Mouse (Mus musculus): ENCODE results near the gene Ehd2. TPM values are rescaled to one million over a fixed set of nuclear protein-coding genes. Genes with fewer than 3 reads are reported as not detected.

The Ehd2 gene
- polyA plus RNA-seq, 1 experiment from 2014 or later: 5.6 TPM

- H3K36me3 ChIP-seq (ENCODE audit: control insufficient read depth, insufficient read depth, low read length): peaks cover 31% of the 10 kb centered on the region
- no peaks in the 10 kb centered on the region for H3K4me1 ChIP-seq (ENCODE audit: control insufficient read depth, insufficient read depth, low read depth, low read length)
- H3K27me3 ChIP-seq (replicated peaks; ENCODE audit: control insufficient read depth, insufficient read depth, low read length): no peaks in the 10 kb centered on the region
- no peak overlapping the region for H3K4me2 ChIP-seq (ENCODE audit: low read length)
- H3K27ac ChIP-seq (ENCODE audit: low read depth, low read length): no peak overlapping the region
- no peak overlapping the region for H3K9ac ChIP-seq (ENCODE audit: low read depth, low read length)
- no peaks in the 10 kb centered on the region for H3K9me3 ChIP-seq (ENCODE audit: control insufficient read depth, low read length)
- no peak overlapping the region for H3K4me3 ChIP-seq (ENCODE audit: low read length)
- WGBS: 81% methylated on average over 4 of the region's 4 CpGs
- no peak for ATAC-seq
These were observed 14.2 kb upstream of the Ehd2 start for GRCm38 (mm10) chr7:15981538-15981937.

- Histone ChIP-seq H3K27ac (ENCODE audit: low read depth, low read length) (no peak overlapping the region), H3K4me3 (ENCODE audit: low read length) (no peak overlapping the region), H3K4me2 (ENCODE audit: low read length) (no peak overlapping the region), H3K36me3 (ENCODE audit: control insufficient read depth, insufficient read depth, low read length) (peaks cover 30% of the 10 kb centered on the region), H3K9me3 (ENCODE audit: control insufficient read depth, low read length) (no peaks in the 10 kb centered on the region), H3K27me3 (replicated peaks; ENCODE audit: control insufficient read depth, insufficient read depth, low read length) (no peaks in the 10 kb centered on the region), H3K4me1 (ENCODE audit: control insufficient read depth, insufficient read depth, low read depth, low read length) (no peaks in the 10 kb centered on the region), H3K9ac (ENCODE audit: low read depth, low read length) (no peak overlapping the region)
- no peak for ATAC-seq
- 76% methylated on average over 8 of the region's 8 CpGs for WGBS
These were observed 12.9 kb upstream of the Ehd2 start for GRCm38 (mm10) chr7:15980246-15980645.

GRCm38 (mm10) chr7:15975904-15976303, 8.5 kb upstream of the Ehd2 start:
- H3K4me2 ChIP-seq (ENCODE audit: low read length): no peak overlapping the region
- no peak overlapping the region for H3K4me3 ChIP-seq (ENCODE audit: low read length)
- no peak for ATAC-seq
- H3K27me3 ChIP-seq (replicated peaks; ENCODE audit: control insufficient read depth, insufficient read depth, low read length): no peaks in the 10 kb centered on the region
- H3K9ac ChIP-seq (ENCODE audit: low read depth, low read length): no peak overlapping the region
- H3K9me3 ChIP-seq (ENCODE audit: control insufficient read depth, low read length): no peaks in the 10 kb centered on the region
- WGBS: 78% methylated on average over 4 of the region's 4 CpGs
- no peaks in the 10 kb centered on the region for H3K4me1 ChIP-seq (ENCODE audit: control insufficient read depth, insufficient read depth, low read depth, low read length)
- H3K27ac ChIP-seq (ENCODE audit: low read depth, low read length): no peak overlapping the region
- peaks cover 51% of the 10 kb centered on the region for H3K36me3 ChIP-seq (ENCODE audit: control insufficient read depth, insufficient read depth, low read length)

- WGBS: 96% methylated on average over 10 of the region's 10 CpGs
- peak; percentile 23; the same call in 1 of the 2 replicates for ATAC-seq
These were observed 8.1 kb upstream of the Ehd2 start for GRCm38 (mm10) chr7:15975451-15975850.

GRCm38 (mm10) chr7:15974712-15975111, 7.3 kb upstream of the Ehd2 start:
- H3K9me3 ChIP-seq (ENCODE audit: control insufficient read depth, low read length): no peaks in the 10 kb centered on the region
- no peaks in the 10 kb centered on the region for H3K27me3 ChIP-seq (replicated peaks; ENCODE audit: control insufficient read depth, insufficient read depth, low read length)
- no peak overlapping the region for H3K4me3 ChIP-seq (ENCODE audit: low read length)
- H3K36me3 ChIP-seq (ENCODE audit: control insufficient read depth, insufficient read depth, low read length): peaks cover 54% of the 10 kb centered on the region
- WGBS: 57% methylated on average over 5 of the region's 5 CpGs
- no peak for ATAC-seq
- H3K4me1 ChIP-seq (ENCODE audit: control insufficient read depth, insufficient read depth, low read depth, low read length): no peaks in the 10 kb centered on the region
- H3K9ac ChIP-seq (ENCODE audit: low read depth, low read length): no peak overlapping the region
- no peak overlapping the region for H3K4me2 ChIP-seq (ENCODE audit: low read length)
- no peak overlapping the region for H3K27ac ChIP-seq (ENCODE audit: low read depth, low read length)

More at GRCm38 (mm10) chr7:15975451-15975850, 8.1 kb upstream of the Ehd2 start:
- H3K36me3 ChIP-seq (ENCODE audit: control insufficient read depth, insufficient read depth, low read length): peaks cover 47% of the 10 kb centered on the region
- H3K9me3 ChIP-seq (ENCODE audit: control insufficient read depth, low read length): no peaks in the 10 kb centered on the region
- no peak overlapping the region for H3K9ac ChIP-seq (ENCODE audit: low read depth, low read length)
- H3K4me2 ChIP-seq (ENCODE audit: low read length): no peak overlapping the region
- H3K4me1 ChIP-seq (ENCODE audit: control insufficient read depth, insufficient read depth, low read depth, low read length): no peaks in the 10 kb centered on the region
- H3K27me3 ChIP-seq (replicated peaks; ENCODE audit: control insufficient read depth, insufficient read depth, low read length): no peaks in the 10 kb centered on the region
- H3K27ac ChIP-seq (ENCODE audit: low read depth, low read length): no peak overlapping the region
- no peak overlapping the region for H3K4me3 ChIP-seq (ENCODE audit: low read length)

GRCm38 (mm10) chr7:15972247-15972646, 4.9 kb upstream of the Ehd2 start:
- no peak overlapping the region for H3K27ac ChIP-seq (ENCODE audit: low read depth, low read length)
- no peak overlapping the region for H3K4me3 ChIP-seq (ENCODE audit: low read length)
- H3K9ac ChIP-seq (ENCODE audit: low read depth, low read length): no peak overlapping the region
- 64% methylated on average over 25 of the region's 25 CpGs for WGBS
- no peaks in the 10 kb centered on the region for H3K4me1 ChIP-seq (ENCODE audit: control insufficient read depth, insufficient read depth, low read depth, low read length)
- ATAC-seq: no peak
- no peaks in the 10 kb centered on the region for H3K9me3 ChIP-seq (ENCODE audit: control insufficient read depth, low read length)
- H3K27me3 ChIP-seq (replicated peaks; ENCODE audit: control insufficient read depth, insufficient read depth, low read length): no peaks in the 10 kb centered on the region
- no peak overlapping the region for H3K4me2 ChIP-seq (ENCODE audit: low read length)
- H3K36me3 ChIP-seq (ENCODE audit: control insufficient read depth, insufficient read depth, low read length): peaks cover 41% of the 10 kb centered on the region

- no peak overlapping the region for H3K4me2 ChIP-seq (ENCODE audit: low read length)
- no peak overlapping the region for H3K4me3 ChIP-seq (ENCODE audit: low read length)
- WGBS: 82% methylated on average over 3 of the region's 3 CpGs
- H3K36me3 ChIP-seq (ENCODE audit: control insufficient read depth, insufficient read depth, low read length): peaks cover 31% of the 10 kb centered on the region
- H3K27me3 ChIP-seq (replicated peaks; ENCODE audit: control insufficient read depth, insufficient read depth, low read length): no peaks in the 10 kb centered on the region
- no peaks in the 10 kb centered on the region for H3K4me1 ChIP-seq (ENCODE audit: control insufficient read depth, insufficient read depth, low read depth, low read length)
- no peak overlapping the region for H3K9ac ChIP-seq (ENCODE audit: low read depth, low read length)
- ATAC-seq: no peak
- no peaks in the 10 kb centered on the region for H3K9me3 ChIP-seq (ENCODE audit: control insufficient read depth, low read length)
- H3K27ac ChIP-seq (ENCODE audit: low read depth, low read length): no peak overlapping the region
These were observed 2.3 kb upstream of the Ehd2 start for GRCm38 (mm10) chr7:15969674-15970073.

- no peak overlapping the region for H3K4me2 ChIP-seq (ENCODE audit: low read length)
- H3K4me1 ChIP-seq (ENCODE audit: control insufficient read depth, insufficient read depth, low read depth, low read length): no peaks in the 10 kb centered on the region
- no peak overlapping the region for H3K4me3 ChIP-seq (ENCODE audit: low read length)
- no peaks in the 10 kb centered on the region for H3K27me3 ChIP-seq (replicated peaks; ENCODE audit: control insufficient read depth, insufficient read depth, low read length)
- H3K9me3 ChIP-seq (ENCODE audit: control insufficient read depth, low read length): no peaks in the 10 kb centered on the region
- peaks cover 25% of the 10 kb centered on the region for H3K36me3 ChIP-seq (ENCODE audit: control insufficient read depth, insufficient read depth, low read length)
- 88% methylated on average over 8 of the region's 8 CpGs for WGBS
- ATAC-seq: no peak
- H3K9ac ChIP-seq (ENCODE audit: low read depth, low read length): no peak overlapping the region
- no peak overlapping the region for H3K27ac ChIP-seq (ENCODE audit: low read depth, low read length)
These were observed 955 bp upstream of the Ehd2 start for GRCm38 (mm10) chr7:15968322-15968721.

- H3K27ac ChIP-seq (ENCODE audit: low read depth, low read length): no peak overlapping the region
- peaks cover 7% of the 10 kb centered on the region for H3K36me3 ChIP-seq (ENCODE audit: control insufficient read depth, insufficient read depth, low read length)
- H3K4me1 ChIP-seq (ENCODE audit: control insufficient read depth, insufficient read depth, low read depth, low read length): peaks cover 14% of the 10 kb centered on the region
- no peak overlapping the region for H3K4me3 ChIP-seq (ENCODE audit: low read length)
- 84% methylated on average over 3 of the region's 3 CpGs for WGBS
- H3K4me2 ChIP-seq (ENCODE audit: low read length): peak overlapping the region; percentile 55
- H3K27me3 ChIP-seq (replicated peaks; ENCODE audit: control insufficient read depth, insufficient read depth, low read length): no peaks in the 10 kb centered on the region
- H3K9me3 ChIP-seq (ENCODE audit: control insufficient read depth, low read length): no peaks in the 10 kb centered on the region
- no peak for ATAC-seq
- H3K9ac ChIP-seq (ENCODE audit: low read depth, low read length): no peak overlapping the region
These were observed 878 bp downstream of the Ehd2 start for GRCm38 (mm10) chr7:15966489-15966888.

Measured in hindbrain, embryonic 16.5 days (tissue).